Mouse (Mus musculus) telencephalon, adult 2 months (tissue): ENCODE results near the gene Nck2.

Experiments used
- DNase-seq: peaks from one replicate; pipeline ENCODE4 v3.0.0-alpha.2; 2011; ENCODE audit warnings: low read depth, low spot score

The Nck2 gene

DNA sequence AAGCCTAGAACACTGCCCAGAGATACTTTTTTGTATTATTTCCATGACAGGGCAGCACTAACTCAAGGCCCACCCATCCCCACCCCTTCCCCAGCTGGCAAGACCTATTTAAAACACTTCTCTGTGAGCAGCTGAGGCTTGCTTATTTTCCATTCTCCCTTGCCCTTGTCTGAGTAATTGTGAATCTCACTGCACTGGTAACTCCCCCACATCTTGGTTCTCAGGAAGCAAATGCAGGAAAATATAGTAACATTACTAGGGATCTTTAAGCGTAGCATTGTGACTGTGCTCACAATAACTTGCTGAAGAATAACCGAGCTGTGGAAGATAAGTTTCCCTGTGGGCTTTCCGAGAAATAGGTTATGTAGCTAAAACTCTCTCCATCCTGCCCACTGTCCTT lies 24.6 kb downstream of the Nck2 start:
- DNase-seq: peak; percentile 84

DNA sequence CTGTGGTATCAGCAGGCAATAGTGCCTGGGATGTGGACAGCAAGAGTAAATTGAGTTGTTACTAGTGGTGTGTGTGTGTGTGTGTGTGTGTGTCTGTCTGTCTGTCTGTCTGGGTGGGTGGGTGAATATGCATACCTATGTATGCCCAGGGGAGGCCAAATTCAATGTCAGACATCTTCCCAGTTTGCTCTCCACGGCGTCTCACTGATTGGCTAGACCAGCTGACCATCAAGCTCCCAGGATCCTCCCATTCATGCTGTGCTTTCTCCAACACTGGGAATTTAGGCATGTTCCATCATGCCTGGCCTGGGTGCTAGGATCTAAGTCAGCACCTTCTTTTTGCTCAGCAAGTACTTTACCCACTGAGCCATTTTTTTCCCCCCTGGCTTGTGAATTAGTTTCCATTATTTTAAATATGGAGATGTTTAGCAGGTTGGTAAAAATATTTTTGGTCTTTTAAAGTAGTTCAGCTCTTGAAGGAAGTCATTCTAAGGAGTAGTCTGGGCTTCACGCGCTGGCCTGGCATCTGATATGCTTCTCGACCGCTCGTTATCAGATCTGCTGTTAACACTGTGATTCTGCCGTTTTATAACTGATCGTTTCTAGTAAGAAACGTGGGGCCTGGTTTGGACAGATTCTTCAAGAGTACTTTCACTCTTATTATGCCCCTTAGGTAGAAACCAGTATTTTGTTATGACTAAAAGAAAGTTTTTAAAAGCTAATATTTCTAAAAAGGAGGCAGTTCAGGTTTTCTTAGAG lies 26.2 kb downstream of the Nck2 start:
- DNase-seq: no peak

DNA sequence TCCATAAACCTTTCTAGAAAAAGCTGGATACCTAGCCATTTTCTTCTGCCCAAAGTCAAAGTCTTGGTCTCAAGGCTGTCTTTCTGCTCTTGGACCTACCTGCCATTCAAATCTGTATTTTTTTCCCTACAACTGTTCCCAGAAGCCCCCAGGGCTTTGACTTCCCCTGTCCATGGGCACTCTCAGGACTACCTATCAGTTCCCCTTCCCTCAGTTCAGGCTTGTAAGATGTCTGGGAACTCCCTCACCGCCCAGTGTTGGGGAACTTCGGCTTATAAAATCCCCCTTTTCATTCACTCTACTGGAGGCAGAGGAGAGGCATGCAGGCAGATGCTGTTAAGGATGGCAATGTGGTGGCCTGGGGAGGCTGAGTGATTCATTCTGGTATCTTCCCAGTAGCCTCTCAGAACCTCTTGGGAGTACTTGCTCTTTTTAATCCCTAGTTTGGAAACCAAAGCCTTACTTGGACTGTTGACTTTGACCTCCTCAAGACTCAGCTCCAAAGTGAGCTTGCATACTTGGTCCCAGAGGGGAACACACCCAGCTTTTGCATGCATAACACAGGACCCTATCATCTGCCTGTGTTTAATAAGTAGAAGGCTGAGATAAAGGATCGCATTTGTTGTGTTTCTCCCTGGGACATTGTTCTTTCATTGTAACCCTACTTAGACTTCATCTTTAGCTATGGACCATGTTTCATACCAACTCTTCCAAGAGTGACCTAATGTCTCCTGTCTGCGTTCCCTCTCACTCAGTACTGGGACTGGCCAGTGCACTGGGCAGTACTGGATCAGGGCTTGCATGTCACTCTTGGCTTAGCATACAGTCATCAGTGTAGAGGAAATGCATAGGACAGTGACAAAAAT lies 27.0 kb downstream of the Nck2 start:
- no peak for DNase-seq

DNA sequence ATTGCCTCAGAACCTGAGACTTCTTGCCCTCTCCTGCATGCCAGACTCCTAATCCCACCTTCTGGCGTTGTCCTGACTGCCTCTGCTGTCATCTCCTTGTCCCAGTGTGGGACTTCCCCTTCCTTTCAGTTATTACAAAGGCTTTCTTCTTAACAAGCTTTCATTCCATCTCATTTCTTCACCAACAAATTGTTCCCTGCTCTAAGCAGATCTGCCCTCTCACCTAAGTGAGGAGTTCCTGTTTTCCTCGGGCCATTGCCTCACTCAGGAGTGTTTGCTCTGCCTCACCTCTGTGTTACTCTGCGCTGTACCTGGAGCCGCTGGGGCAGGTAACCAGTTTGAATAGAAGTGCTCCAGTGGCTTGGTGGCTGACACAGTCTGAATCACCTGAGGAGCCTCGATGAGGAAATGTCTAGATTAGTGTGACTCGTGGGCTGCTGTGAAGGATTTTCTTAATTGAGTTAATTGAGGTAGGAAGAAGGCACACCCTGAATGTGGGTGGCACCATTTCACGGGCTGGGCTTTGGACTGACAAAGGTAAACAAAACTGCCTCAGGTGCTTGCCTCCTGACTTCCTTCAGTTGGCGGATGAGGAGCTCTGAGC lies 27.8 kb downstream of the Nck2 start:
- DNase-seq: no peak

DNA sequence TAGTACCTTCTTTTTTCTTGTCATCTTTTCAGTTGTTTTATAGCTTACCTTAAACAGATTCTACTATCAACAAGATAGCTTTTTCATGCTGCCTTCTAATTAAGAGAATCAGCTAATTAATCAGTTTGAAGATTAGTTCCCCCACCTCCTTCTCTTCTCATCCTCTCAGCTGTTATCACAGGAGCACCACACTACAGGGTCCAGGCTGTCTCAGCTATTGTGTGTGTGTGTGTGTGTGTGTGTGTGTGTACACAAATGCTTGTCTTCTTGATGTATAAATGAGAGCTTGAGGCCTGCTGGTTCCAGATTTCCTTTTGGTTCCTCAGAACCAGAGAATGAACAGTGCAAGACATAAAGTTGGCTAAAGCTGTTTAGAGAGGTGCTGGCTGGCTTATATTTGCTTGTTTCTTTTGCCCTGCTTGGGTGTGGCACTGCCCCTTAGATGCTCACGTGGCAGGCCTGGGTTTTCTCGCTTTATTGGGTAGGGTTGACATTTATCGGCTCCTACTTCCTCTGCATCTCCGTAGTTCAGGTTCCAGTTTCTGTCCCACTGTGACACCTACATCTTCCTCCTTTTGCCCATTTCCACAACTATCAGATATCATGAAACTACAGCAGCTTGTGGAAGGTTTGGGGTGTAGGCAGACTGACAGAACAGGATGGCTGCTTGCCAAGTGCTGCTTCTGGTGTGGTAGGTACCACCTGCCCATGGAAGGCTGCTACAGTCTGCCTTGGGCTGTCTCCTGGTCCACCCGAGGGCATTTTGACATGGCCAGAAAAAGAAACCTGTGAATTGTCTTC lies 29.6 kb downstream of the Nck2 start:
- DNase-seq: peak; percentile 50

DNA sequence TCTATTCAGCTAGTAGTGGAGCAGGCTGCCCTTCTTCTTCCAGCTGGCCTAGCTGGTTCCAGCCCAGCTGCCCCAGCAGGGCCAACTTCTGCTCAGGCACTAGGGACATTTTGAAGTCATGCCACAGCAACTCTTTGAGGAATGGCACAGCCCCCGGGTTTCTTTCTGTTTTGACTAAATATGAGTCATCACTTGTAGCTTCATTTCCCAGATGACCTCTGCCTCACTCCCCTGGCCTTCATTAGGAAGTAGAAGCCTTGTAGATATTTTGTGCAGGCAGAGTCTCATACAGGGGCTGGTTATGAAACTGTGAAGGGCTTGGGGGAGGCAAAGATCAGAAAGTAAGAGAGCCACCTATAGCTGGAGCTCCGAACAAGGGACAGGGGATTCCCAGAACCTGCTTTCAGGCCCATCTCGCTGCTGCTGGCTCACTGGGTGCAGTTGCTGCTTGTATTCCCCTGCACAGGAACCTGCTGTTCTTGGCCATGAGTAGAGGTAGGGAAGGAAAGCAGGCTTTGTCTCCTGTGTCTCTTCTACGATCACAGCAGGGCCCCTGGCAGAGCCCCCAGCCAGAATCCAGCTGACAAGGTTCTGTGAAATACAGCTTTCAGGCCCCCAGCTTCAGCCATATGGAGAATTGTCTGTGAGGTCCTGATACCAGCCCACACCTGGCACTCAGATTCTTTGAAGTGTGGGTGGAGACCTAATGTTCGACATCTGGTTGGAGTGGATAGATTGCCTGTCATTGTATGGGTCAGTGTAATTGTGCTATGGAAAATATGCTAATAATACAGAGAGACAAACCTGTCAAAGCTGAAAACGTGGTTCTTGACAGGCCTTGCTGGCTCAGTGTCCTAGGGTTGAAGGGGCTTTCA lies 30.4 kb downstream of the Nck2 start:
- DNase-seq: no peak

DNA sequence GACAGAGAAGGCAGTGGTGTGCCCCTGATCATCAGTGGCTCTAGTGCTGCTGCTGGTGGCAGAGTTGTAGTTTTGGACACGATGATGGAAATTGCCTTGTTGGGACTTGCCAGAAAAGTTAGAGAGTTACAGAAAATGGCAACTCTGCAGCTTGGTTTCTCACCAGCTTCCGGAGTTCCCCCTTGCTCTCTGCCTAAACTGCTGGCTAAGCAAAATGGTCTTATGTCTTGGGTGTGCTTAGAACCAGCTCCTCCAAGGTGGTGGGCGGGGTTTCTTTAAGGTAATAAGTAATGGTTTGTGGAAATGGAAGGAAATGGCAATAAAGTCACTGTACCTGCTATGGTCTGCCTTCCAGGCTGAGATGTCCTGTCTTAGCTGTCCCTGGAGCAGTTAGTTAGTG lies 33.6 kb downstream of the Nck2 start:
- no peak for DNase-seq

DNA sequence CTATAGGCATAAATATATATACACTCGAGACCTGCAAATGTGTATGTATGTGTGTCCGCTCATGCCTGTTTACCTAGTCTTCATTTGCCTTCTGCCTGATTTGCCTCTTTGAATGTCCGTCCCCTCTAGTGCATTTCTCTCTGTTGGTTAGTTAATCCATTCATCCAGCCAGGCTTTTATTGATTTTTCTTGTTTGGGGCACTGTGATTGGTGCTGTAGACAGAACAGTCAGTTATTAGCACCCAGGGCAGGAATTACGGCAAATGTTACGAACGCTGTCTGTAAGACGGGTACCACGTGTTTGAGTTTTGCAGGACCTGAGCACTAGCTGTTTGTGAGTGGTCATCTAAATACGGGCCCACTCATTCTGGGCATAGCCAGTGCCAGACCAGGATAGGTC lies 40.8 kb downstream of the Nck2 start:
- no peak for DNase-seq

DNA sequence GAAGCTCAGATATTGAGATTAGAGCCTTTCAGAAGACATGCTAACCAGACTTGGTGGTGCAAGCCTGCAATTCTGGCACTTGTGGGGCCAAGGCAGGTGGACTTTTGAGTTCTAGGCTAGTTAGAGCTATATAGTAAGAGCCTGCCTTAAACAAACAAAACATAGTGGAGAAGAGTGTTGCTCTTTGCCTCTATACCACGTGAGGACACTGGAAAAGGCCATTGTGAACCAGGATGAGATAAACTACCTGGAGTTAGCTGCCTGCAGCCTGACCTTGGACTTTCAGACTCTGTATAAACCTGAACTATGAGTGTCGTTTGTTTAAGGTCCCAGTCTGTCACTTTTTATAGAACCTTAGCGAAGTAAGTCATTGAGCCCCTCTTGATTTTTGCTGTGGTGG lies 42.1 kb downstream of the Nck2 start:
- no peak for DNase-seq

DNA sequence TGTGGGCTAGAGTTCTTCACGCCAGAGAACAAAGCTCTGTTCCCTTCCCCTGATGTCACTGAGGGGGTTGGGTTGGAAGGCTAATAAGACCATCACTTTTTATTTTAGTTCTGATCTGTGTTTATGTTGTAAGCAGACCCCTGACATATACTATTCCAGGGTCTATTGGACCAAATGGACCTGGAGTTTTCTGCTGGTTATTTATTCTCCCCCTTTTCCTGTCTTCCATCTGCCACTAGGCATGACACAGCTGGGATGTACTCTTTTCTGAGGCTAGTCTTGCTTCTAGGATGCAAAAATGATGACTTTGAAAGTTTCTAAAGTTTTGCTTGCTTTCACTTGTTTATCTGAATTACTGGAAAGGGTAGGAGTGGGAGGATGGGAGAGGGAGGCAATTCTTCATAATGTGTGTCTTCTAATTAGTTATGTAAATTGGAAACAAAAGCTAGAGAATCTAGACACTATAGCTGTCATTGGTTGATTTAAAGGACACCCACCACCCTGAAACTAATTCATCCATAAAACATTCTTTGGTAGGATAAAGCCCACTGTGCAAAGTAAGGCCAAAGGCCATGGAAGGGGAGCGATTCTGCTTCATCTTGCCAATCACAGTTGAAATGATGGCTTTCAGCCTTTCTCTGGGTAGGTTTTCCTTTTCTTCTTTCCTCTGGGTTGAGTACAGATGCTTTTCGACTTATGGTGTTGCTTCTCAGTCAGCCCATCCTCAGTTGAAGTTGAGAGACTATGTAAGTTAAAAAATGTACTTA lies 42.8 kb downstream of the Nck2 start:
- DNase-seq: no peak

DNA sequence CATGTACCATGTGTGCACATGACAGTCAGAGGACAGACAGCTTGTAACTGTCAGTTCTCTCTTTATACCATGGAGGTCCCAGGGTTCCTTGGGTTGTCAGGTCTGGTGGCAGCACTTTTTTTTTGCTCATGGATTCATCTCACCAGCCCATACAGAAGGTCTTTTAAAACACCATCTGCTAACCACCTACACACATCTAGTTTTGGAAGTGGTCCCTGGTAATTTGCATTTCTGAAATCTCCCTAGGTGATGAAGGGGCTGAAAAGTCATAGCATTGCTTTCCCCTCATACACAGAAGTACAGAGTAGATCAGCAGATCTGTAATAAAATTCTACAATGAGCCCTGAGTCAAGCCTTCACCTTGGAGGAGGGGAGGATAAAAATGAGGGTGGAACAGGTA lies 44.9 kb downstream of the Nck2 start:
- peak; percentile 81 for DNase-seq

DNA sequence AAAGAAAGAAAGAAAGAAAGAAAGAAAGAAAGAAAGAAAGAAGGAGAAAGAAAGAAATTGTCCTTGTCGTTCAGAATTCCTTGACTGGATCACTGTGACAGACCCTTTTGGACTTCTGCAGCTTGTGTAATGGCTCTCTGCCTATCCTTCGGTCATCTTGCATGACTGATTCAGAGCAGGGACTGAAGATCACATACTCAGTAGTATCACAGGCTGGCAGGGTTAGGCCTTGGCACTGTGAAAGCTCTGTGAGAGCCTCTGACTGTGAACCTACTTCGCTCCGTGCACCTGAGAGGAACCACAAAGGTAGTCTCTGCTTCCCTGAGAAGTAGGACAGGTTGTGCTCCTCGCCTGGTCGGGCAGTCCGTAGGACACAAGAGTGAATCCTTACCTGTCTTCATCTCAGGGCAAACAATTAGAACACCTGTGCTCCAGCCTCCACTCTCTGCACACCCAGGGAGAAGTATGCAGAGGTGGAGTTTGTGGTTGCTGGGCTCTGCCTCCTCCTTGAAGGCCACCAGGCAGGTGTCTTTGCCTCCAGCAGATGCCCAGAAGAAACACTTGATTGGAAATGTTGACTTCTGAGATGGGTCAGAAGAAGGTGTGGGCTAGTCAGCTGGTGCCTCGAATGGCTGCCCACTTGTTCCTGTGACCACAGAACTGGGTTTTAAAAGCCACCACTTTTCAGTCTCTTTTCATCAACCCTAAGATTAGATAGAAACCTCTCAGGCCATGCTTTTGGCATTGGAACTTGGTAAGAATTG lies 47.3 kb downstream of the Nck2 start:
- DNase-seq: no peak

DNA sequence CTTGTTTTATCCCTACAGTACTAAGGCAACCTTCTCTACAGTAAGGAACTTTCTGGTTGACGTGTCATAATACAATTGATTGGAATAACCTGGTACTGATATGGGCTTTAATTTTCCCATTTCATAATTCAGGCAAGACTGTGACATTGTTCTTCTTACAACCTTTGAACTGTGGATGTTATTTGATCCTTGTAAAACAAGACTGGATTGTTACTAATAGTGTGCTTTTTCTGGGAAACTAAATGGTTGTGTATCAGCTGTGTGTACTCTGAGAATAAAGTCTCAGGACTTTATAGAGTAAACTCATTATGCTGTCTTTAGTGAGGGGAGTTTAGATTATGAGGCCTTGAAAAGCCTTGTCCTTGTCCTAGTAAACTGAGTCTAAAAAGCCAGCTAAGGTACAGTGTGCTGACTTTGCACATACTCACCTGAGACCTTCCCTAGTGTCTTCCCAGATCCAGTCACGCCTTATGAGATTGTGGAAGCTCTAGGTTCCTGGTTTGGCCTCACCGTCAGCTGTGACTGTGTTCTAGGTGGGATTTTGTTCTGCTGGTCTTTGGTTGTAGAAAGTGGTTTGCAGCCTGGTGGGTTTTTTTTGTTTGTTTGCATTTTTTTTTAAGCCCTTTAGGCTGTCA lies 48.5 kb downstream of the Nck2 start:
- DNase-seq: no peak

DNA sequence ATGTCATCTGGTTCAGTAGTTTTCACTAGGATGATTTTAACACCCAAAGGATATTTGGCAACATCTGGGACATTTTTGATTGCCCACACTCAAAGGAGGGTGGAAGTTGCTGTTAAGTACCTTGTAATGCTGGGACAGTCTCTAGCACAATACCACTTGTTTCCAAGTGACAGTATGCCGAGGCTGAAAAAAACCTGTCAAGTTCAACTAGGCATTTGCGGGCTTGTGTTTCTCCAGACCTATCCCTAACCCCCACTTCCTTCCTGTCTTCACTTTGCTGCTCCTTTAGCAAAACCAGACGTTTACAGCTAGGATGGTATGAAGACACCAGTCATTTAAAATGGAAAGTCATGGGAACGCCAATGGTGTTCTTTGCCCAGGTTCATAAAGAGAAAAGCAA lies 51.7 kb downstream of the Nck2 start:
- DNase-seq: no peak

DNA sequence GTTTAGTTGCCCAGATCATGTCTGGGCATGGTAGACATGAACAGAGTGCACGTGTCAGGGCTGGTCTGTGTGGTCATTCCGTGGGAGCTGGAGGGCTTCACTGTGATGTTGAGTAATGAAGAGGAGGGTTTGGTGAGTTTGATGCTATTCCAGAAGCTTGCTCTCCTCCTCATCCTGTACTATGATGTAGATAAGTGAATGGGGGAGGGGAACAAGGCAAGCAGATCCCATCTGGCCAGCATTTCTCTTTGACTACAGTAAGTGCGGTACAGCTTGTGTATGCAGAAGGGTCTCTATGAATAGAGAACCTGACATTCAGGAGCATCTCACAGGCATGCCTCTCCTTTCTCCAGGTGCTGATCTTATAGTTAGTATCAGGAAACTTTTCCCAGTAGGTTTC lies 52.6 kb downstream of the Nck2 start:
- DNase-seq: no peak

DNA sequence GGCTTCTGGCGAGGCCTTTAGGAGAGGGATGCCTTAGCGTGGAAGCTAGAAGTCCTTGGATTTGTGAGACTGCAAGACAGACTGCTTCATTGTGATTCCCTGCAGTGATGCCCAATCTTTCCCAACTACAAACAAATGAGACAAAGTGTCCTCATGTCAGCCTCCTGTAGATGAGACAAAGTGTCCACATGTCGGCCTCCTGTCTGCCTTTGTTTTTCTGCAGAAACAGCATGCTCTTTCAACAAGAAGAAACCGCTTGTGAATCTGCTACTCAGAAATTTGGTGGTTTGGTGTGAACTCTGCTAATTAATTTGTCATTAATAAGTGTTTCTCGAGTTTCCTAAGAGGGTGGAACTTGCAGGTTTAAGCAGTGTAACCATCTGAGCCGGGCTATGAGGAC lies 53.6 kb downstream of the Nck2 start:
- DNase-seq: no peak

DNA sequence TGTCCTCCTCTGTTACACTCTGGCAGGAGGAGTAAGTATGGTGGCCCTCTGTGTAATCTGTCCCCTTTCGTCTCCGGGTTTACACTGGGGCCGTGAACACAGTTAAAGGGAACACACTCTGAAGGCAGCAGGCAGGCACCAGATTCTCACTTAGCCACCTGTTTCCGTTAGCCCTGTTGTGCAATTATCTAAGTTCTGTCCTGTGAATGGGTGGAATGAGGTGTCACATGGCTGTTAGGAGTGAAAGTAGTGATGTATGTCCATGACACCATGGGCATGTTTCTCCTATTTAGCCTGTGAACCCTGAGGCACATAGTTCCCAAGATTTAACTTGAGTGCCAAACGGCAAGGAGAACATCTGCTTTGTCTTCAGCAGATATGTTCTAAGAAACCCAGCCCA lies 55.7 kb downstream of the Nck2 start:
- no peak for DNase-seq

DNA sequence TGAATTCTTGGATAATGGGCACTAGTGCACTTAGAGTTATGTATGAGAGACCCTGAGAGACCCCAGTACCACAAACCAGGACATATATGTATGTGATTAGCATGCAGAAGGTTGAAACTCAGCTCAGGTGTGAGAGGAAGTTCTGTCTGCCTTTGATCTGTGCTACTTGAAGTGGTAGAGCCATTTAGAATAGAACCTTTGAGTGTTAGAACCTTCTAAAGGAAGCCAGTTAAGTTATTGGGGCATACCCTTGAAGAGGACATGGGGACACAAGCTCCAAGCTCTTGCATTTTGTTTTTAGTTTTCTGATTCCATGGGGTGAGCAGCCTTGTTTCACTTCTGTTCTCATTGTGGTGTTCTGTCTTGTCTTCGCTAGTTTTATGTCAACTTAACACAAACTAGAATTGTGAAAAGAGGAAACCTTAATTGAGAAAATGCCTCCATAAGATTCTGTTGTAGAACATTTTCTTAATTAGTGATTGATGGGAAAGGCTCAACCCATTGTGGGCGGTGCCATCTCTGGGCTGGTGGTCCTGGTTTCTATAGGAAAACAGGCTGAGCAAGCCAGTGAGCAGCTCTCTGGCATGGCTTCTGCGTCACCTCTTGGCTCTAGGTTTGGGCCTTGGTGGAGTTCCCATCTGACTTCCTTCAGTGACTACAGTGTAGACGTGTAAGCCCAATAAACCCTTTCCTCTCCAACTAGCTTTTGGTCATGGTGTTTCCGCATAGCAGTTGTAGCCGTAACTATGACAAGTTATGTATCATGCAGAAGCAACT lies 57.0 kb downstream of the Nck2 start:
- DNase-seq: no peak
